Mouse (Mus musculus): ENCODE data around the gene Vmn2r74.

Vmn2r74 gene

DNA sequence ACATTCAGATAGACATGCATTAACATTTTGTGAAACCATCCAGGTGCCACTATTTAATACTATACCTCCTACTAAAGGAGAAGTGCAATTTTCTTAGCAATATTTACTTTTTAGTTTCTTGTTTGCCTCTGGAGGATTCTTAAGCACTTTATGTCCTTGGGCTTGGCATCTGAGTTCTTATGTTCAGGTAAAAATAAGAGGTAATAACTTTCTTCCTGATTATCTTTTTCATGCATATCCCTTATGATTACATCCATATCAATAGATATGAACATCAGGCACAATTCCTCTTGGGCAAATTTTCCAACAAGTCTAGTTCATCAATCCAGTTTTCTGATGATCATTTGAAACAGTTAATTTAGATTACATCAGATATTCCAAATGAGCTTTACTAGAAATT is at the start of gene Vmn2r74:
TSS of gene Vmn2r74 (minus strand) at position 101 of the 400 bp plus-strand sequence.
- CTCF ChIA-PET, result no interaction called here

DNA sequence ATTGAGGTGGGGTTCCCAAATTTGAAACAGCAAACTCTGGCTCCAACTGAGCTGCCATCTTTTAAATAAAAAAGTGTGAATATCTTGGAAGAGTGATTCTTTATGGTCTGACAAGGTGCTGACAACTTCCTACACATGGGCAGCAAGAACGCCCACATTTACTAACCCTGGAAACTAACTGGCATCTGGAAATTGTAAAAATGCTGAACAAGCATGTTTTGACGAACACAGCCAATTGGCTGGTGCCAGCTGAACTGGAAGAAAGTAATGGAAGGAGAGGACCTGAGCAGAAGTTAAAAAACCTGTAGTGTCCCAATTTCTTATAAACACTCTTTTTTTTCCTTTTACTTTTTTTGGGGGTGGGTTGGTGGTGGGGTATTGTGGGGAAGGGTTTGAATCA is 46.1 kb upstream of the Vmn2r74 start:
- CTCF ChIA-PET, result no interaction called here

Measured in spleen, embryonic (tissue).